Mouse (Mus musculus) hindbrain, postnatal 0 days (tissue): ENCODE measurements around the gene Mamdc4. TPM values are rescaled to one million over a fixed set of nuclear protein-coding genes. Genes with fewer than 3 reads are reported as not detected.

ENCODE experiments used
- ATAC-seq: fragments of 200-750 bp; cut with Nextera tagmentation; 2 replicates; pipeline ENCODE4 v1.8.0; 2017; ENCODE audit warnings: mild to moderate bottlenecking, moderate TSS enrichment, moderate library complexity
- DNase-seq: peaks from one replicate; pipeline ENCODE4 v3.0.0-alpha.2; 2015; ENCODE audit warnings: low spot score
- H3K27ac ChIP-seq: fragments of 300-500 bp; sonication (generic); 2 replicates; pipeline ENCODE4 v1.5.1; 2014; ENCODE audit warnings: mild to moderate bottlenecking
- H3K27me3 ChIP-seq: fragments of 300-500 bp; sonication (generic); 2 replicates; pipeline ENCODE4 v1.6.1; 2014; ENCODE audit warnings: low read length, mixed read lengths; ENCODE audit not compliant: insufficient read depth
- H3K36me3 ChIP-seq: fragments of 300-500 bp; sonication (generic); 2 replicates; pipeline ENCODE4 v1.6.1; 2014; ENCODE audit warnings: low read length, mixed read lengths; ENCODE audit not compliant: insufficient read depth
- H3K4me1 ChIP-seq: fragments of 300-500 bp; sonication (generic); 2 replicates; pipeline ENCODE4 v1.6.1; 2014; ENCODE audit warnings: antibody characterized with exemption, low read length, mixed read lengths; ENCODE audit not compliant: insufficient read depth
- H3K4me2 ChIP-seq: fragments of 300-500 bp; sonication (generic); 2 replicates; pipeline ENCODE4 v1.6.1; 2014; ENCODE audit warnings: low read depth, mild to moderate bottlenecking, low read length, moderate library complexity, mixed read lengths
- H3K4me3 ChIP-seq: fragments of 300-500 bp; sonication (generic); 2 replicates; pipeline ENCODE4 v1.5.1; 2014; ENCODE audit warnings: low read length
- H3K9ac ChIP-seq: fragments of 300-500 bp; sonication (generic); replicated peaks from 2 replicates; pipeline ENCODE4 v1.6.1; 2014; ENCODE audit warnings: mild to moderate bottlenecking, low read length, moderate library complexity, mixed read lengths
- H3K9me3 ChIP-seq: fragments of 300-500 bp; sonication (generic); 2 replicates; pipeline ENCODE4 v1.6.1; 2016; ENCODE audit warnings: low read length, mixed read lengths
- CTCF ChIP-seq: IDR thresholded peaks from 2 replicates; pipeline ENCODE4 v1.5.1; 2016; ENCODE audit warnings: antibody characterized with exemption, control low read depth, low read depth
- WGBS: fragments of 180-500 bp; shearing (Covaris S2); extraction: QIAGEN DNeasy Blood & Tissue Kit; methylation state at CpG from one replicate; pipeline ENCODE4 v1.1.7; 2014; 5-methylcytosine and 5-hydroxymethylcytosine counted together
- polyA plus RNA-seq: library from polyadenylated mRNA; unstranded; fragments of >200 nt; fragmentation: Nextera tagmentation; extraction: Ambion mirVana; gene quantifications from 2 replicates; pipeline ENCODE4 v1.2.1, GENCODE M21; 2015
- total RNA-seq: library from RNA; depleted of rRNA; stranded (reverse); fragments of >200 nt; gene quantifications from 2 replicates; pipeline ENCODE4 v1.2.3, GENCODE M21; 2014

The Mamdc4 gene
- total and polyA plus RNA-seq, 2 experiments from 2014 or later: 2.0 to 2.5 TPM

DNA sequence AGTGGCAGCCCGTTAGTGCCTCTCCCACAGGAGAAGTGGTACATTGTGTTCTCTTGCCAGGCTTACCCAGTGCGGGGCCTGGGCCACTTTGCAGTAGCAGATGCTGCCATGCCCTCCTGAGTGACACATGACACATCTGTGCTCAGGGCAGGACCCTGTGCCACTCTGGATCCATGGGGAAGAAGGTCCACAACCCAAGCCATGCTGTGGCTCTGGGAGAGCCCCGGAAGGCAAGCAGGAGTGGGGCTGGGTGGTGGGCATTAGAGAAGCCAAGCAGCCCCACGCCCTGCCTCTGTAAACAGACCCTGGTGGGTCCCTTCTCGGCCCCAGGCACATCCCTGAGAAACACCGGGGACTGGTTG, 8.5 kb upstream of the Mamdc4 start:
- Histone ChIP-seq H3K4me1 (peaks cover 31% of the 10 kb centered on the region), H3K4me3 (no peak overlapping the region), H3K27ac (peak overlapping the region; percentile 81), H3K36me3 (peaks cover 12% of the 10 kb centered on the region; the same call in 1 of the 2 replicates), H3K27me3 (peaks cover 20% of the 10 kb centered on the region), H3K4me2 (no peak overlapping the region), H3K9me3 (no peaks in the 10 kb centered on the region), H3K9ac (0 out of 2 replicates have a peak overlapping the region, but pooled peaks have one; percentile 24)
- WGBS: 59% methylated on average over 6 of the region's 6 CpGs
- no peak for DNase-seq
- ATAC-seq: no peak
- no peak for TF ChIP-seq CTCF

DNA sequence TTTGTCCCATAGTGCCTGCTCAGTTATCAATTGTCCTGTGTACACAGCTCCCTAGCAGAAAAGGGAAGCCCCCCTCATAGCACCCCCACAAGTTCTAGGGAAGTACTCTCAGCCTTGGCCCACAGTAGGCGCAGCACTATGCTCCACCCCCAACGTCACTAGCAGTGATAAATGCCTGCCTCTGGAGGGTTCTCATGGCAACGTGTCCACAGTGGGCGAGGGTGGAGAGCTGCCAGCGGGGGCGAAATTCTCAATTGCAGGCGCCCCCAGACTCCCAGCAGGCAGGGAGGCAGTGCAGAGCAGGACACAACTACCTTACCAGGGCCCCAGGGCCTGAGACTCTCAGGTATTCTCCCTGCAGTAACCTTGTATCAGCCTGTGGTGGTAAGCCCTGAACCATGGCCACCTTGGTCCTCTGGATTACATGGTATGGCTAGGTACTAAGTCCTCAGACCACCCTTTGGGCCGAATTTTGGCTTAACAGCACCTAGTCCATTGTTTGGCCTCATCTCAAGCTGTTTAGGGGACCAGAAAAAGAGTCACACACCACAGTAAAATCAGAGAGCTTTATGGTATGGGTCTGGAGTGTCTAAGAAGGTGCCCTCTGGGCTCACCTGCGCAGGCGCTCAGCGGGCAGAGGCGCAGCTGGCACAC, 7.9 kb upstream of the Mamdc4 start:
- DNase-seq (peak; percentile 82), ATAC-seq (peak; percentile 50)
- Histone ChIP-seq H3K9ac (peak overlapping the region; percentile 24; the same call in 1 of the 2 replicates), H3K4me3 (no peak overlapping the region), H3K4me2 (peak overlapping the region; percentile 82; the same call in 1 of the 2 replicates), H3K27me3 (peaks cover 23% of the 10 kb centered on the region), H3K36me3 (peaks cover 13% of the 10 kb centered on the region; the same call in 1 of the 2 replicates), H3K4me1 (peaks cover 31% of the 10 kb centered on the region), H3K9me3 (no peaks in the 10 kb centered on the region), H3K27ac (peak overlapping the region; percentile 81)
- whole genome bisulfite sequencing: 35% methylated on average over 12 of the region's 12 CpGs
- peak; percentile 28; the same call in 1 of the 2 replicates for TF ChIP-seq CTCF

GRCm38 (mm10) chr2:25581901-25582301, 7.3 kb upstream of the Mamdc4 start:
- H3K4me2 ChIP-seq: peak overlapping the region; percentile 82
- peak; percentile 65 for DNase-seq
- peak overlapping the region; percentile 48 for H3K4me3 ChIP-seq

GRCm38 (mm10) chr2:25581294-25581864, 6.7 kb upstream of the Mamdc4 start, which contains the start of gene Ajm1:
Gene Ajm1 (minus strand): TSS chr2:25581757.
- Histone ChIP-seq H3K27me3 (peaks cover 34% of the 10 kb centered on the region), H3K9ac (peak within 1 kb of the TSS; percentile 64), H3K4me2 (peak within 1 kb of the TSS; percentile 82), H3K36me3 (peaks cover 17% of the 10 kb centered on the region; the same call in 1 of the 2 replicates), H3K4me3 (peak within 1 kb of the TSS; percentile 48), H3K4me1 (peaks cover 31% of the 10 kb centered on the region), H3K9me3 (no peaks in the 10 kb centered on the region), H3K27ac (peak within 1 kb of the TSS; percentile 81)
- DNase-seq (peak; percentile 85), ATAC-seq (peak; percentile 81)
- WGBS: 3% methylated on average over 19 of the region's 19 CpGs
- TF ChIP-seq CTCF: peak; percentile 96

More at GRCm38 (mm10) chr2:25581901-25582301, 7.3 kb upstream of the Mamdc4 start:
- peaks cover 30% of the 10 kb centered on the region for H3K27me3 ChIP-seq
- no peak for TF ChIP-seq CTCF
- H3K36me3 ChIP-seq: peaks cover 13% of the 10 kb centered on the region; the same call in 1 of the 2 replicates
- 15% methylated on average over 6 of the region's 6 CpGs for WGBS
- peak overlapping the region; percentile 81 for H3K27ac ChIP-seq
- peak; percentile 13 for ATAC-seq
- peaks cover 31% of the 10 kb centered on the region for H3K4me1 ChIP-seq
- peak overlapping the region; percentile 24 for H3K9ac ChIP-seq
- no peaks in the 10 kb centered on the region for H3K9me3 ChIP-seq

DNA sequence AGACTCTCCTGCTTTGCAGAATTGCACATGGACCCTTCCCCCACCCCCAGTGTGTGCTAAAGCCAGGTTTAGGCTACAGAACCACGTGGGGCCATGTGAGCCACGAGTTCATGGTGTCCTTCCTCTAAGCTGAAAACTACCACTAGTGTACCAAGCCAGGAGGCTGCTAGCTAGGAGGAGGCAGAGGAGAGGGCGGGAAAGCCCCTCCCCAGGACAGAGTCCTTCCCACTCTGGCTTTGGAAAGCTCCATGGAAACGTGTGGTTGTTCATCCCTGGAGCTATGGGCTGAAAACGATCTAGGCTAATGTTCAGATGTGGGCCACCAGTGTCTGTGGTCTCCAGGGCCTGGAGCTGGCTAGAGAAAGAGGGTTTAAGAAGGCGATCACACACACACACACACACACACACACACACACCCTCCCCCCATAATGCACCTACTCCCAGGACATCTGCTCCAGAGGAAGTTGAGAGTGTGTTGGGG, 6.0 kb upstream of the Mamdc4 start:
- no peak for TF ChIP-seq CTCF
- ATAC-seq: no peak
- Histone ChIP-seq H3K4me3 (peak overlapping the region; percentile 48), H3K4me2 (peak overlapping the region; percentile 82), H3K9ac (peak overlapping the region; percentile 64), H3K27me3 (peaks cover 38% of the 10 kb centered on the region), H3K9me3 (no peaks in the 10 kb centered on the region), H3K36me3 (peaks cover 17% of the 10 kb centered on the region; the same call in 1 of the 2 replicates), H3K27ac (peak overlapping the region; percentile 81; the same call in 1 of the 2 replicates), H3K4me1 (peaks cover 33% of the 10 kb centered on the region)
- no peak for DNase-seq
- 33% methylated on average over 6 of the region's 6 CpGs for WGBS

DNA sequence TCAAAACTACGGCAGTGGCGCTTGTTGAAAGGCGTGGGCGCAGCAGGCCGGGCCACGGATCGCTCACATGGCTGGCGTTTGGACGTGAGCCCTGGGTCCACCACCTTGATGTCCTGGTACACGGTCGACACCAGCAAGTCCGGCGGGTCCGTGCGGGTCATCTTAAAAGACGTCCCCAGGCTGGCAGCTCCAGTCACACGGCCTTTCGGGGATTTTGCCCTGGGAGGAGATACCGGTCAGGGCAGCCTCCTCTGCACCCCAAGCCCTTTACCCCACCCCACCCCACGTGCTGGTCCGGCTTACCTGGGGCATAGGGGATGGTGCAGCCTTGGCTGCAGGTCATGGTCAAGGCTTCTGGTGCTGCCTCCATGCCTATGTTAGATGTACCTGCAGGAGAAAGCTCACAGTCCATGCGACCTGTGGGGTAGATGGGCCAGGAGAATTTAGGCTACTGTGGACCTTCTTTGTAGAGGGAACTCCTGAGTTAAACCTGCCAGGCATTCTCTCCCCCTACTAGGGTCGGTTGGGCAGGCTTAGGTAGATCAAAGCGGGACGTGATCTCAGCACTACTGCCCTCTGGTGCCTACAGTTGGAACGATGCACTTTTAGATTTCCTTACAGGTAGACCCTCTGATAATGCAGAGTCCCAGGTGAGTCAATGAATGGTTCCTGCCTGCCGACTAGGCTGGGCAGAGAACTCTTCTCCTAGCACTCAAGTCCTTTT, 5.3 kb upstream of the Mamdc4 start:
- Histone ChIP-seq H3K27ac (no peak overlapping the region), H3K4me1 (peaks cover 37% of the 10 kb centered on the region), H3K4me2 (peak overlapping the region; percentile 82), H3K9me3 (no peaks in the 10 kb centered on the region), H3K27me3 (peaks cover 38% of the 10 kb centered on the region), H3K36me3 (peaks cover 17% of the 10 kb centered on the region; the same call in 1 of the 2 replicates), H3K4me3 (peak overlapping the region; percentile 48), H3K9ac (no peak overlapping the region)
- no peak for ATAC-seq
- 17% methylated on average over 27 of the region's 27 CpGs for WGBS
- peak; percentile 83 for DNase-seq
- peak; percentile 73 for TF ChIP-seq CTCF
